Mouse (Mus musculus): ENCODE measurements around the gene Kcng3. TPM values are rescaled to one million over a fixed set of nuclear protein-coding genes. Genes with fewer than 3 reads are reported as not detected.

Kcng3 gene
- total RNA-seq (2014; fragmentation: Nextera tagmentation) (not detected in 2 replicates), total RNA-seq (2017) (0.05 and 0.17 TPM in 2 replicates), polyA plus RNA-seq (2012) (not detected in 2 replicates)

DNA sequence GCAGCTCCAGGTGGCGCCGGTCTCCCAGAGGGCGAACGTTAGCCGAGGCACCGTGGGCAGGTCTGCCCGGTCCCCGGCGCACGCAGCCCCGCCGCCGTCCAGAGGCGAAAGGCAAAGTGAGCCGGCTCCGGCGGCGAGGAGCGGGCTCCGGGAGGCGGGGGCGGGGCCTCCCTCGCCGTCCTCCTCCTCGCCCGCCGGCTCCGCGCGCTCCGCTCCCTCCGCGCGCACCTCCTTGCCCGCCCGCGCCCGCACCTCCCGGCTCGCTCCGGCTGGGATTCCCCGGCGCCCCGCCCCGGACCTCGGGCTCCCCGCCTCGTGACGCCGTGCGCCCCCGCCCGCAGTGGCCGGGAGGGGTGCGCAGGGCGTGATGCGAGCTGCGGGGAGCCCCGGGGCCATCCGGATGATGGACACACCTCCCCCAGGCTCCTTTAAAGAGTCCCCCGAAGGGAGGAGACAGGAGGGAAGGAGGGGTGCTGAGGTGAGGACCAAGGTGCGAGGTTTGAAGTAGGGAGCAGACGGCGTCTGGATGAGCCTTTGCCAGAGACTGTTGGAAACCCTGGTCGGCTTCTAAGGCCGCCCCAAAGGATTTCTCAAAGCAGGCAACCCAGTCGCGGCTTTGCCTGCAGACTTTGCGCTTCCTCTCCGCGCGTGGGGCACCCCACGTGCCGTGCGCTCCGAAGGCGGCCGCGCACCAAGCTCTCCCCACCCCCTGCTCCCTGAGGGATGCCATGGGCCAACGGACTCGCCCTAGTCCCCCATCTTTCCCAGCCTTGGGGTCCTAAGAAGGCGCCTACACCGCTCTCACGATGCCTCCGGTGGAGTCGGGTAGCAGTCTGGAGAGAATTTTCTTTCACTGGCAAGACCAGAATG is at the start of gene Kcng3:
Gene Kcng3 (minus strand): TSS at position 113 of the 870 bp plus-strand sequence.
- peaks cover 43% of the 10 kb centered on the region for H3K27me3 ChIP-seq (ENCODE audit: insufficient read depth, low read length)
- no peaks in the 10 kb centered on the region for H3K36me3 ChIP-seq (replicated peaks)
- no peak for DNase-seq (ENCODE audit: low spot score)
- no peak for TF ChIP-seq GATA2 (IDR thresholded peaks at IDR 0.05; ENCODE audit: borderline replicate concordance, low read depth, low read length)
- H3K9me3 ChIP-seq (replicated peaks): peaks cover 21% of the 10 kb centered on the region
- H3K4me3 ChIP-seq (ENCODE audit: low read depth, low read length): peak within 1 kb of the TSS; percentile 44; the same call in 1 of the 2 replicates
- peaks cover 17% of the 10 kb centered on the region for H3K4me1 ChIP-seq (ENCODE audit: insufficient read depth, low read depth, low read length)
- no peak for ATAC-seq (ENCODE audit: extremely low read depth, insufficient number of reproducible peaks, low FRiP score, poor library complexity, severe bottlenecking)

- H3K4me1 ChIP-seq (ENCODE audit: insufficient read depth, low read depth, low read length): peaks cover 5% of the 10 kb centered on the region
- DNase-seq (ENCODE audit: low spot score): no peak
- no peaks in the 10 kb centered on the region for H3K36me3 ChIP-seq (replicated peaks)
- TF ChIP-seq CTCF (IDR thresholded peaks at IDR 0.05; ENCODE audit: low read depth, low read length) (no peak), GATA2 (IDR thresholded peaks at IDR 0.05; ENCODE audit: borderline replicate concordance, low read depth, low read length) (no peak), TAL1 (conservative IDR thresholded peaks at IDR 0.05; ENCODE audit: low read depth, low read length) (no peak), GATA1 (IDR thresholded peaks at IDR 0.05; ENCODE audit: borderline replicate concordance, low read length) (no peak)
- ATAC-seq (ENCODE audit: extremely low read depth, insufficient number of reproducible peaks, low FRiP score, poor library complexity, severe bottlenecking): no peak
- H3K27me3 ChIP-seq (ENCODE audit: insufficient read depth, low read length): no peaks in the 10 kb centered on the region
- H3K4me3 ChIP-seq (ENCODE audit: low read depth, low read length): no peak overlapping the region
- no peaks in the 10 kb centered on the region for H3K9me3 ChIP-seq (replicated peaks)
Measured at GRCm38 (mm10) chr17:83677370-83677769, 45.7 kb upstream of the Kcng3 start.

DNA sequence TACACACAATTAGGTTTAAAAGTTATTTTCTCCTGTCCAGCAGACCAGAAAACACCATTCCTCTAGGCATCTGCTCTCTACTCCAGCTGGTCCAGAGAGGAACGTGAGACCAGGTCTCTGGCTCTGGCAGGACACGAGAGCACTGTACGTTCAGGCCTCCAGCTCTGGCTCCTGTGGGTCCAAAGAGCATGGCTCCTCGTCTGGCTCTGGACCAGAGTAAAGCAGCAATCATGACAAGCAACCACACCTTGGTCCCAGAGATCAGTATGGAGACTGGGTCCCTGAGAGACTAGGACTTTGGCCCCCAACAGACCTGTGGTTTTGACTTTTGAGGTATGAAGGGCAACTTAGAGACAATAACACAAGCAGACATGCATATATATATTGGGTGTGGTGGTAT is 41.0 kb upstream of the Kcng3 start:
- ATAC-seq (ENCODE audit: extremely low read depth, insufficient number of reproducible peaks, low FRiP score, poor library complexity, severe bottlenecking): no peak
- TF ChIP-seq TAL1 (conservative IDR thresholded peaks at IDR 0.05; ENCODE audit: low read depth, low read length) (no peak), CTCF (IDR thresholded peaks at IDR 0.05; ENCODE audit: low read depth, low read length) (no peak), POLR2AphosphoS5 (IDR thresholded peaks at IDR 0.05; ENCODE audit: insufficient replicate concordance, low read depth, low read length) (no peak), GATA2 (IDR thresholded peaks at IDR 0.05; ENCODE audit: borderline replicate concordance, low read depth, low read length) (no peak), GATA1 (IDR thresholded peaks at IDR 0.05; ENCODE audit: borderline replicate concordance, low read length) (no peak)
- Histone ChIP-seq H3K36me3 (replicated peaks) (no peaks in the 10 kb centered on the region), H3K4me1 (ENCODE audit: insufficient read depth, low read depth, low read length) (peaks cover 3% of the 10 kb centered on the region; the same call in 1 of the 2 replicates), H3K4me3 (ENCODE audit: low read depth, low read length) (no peak overlapping the region), H3K9me3 (replicated peaks) (no peaks in the 10 kb centered on the region), H3K27me3 (ENCODE audit: insufficient read depth, low read length) (0 out of 2 replicates have a peak, but pooled peaks cover 2% of the 10 kb centered on the region)
- DNase-seq (ENCODE audit: low spot score): no peak

DNA sequence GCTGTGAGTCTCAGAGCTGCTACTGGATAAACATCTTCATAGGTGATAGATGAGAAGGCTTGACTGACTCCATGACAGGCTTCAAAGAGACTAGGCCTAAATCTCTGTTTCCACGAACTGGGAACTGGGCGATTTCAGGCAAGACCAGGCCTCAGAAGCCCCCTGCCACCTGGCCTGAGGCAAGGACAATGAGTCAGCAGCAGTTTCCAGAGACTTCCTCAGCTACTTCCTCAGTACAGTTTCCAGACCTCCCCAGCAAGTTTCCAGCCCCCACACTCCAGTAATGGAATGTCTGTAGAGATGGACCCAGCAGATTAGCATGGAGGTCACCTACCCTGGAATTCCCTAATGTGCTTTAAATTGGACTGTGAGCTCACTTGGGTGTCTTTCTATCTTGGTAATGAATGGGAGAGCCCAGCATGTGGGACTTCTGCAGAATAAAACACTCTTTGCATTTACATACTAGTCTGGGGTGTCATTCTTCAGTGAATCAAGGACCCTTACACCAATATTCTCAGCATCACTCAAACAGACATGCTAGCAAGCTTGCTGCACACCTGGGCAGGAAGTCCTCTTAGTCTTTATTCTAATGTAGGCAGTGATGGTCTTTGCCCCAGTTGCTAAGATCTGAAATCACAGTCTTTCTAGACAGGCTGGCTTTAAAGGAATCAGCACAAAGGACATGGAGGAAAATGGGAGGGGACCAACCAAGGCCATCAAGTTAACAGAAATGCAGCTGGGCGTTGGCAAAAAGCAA is 36.4 kb upstream of the Kcng3 start:
- H3K27me3 ChIP-seq (ENCODE audit: insufficient read depth, low read length): 0 out of 2 replicates have a peak, but pooled peaks cover 2% of the 10 kb centered on the region
- peaks cover 26% of the 10 kb centered on the region for H3K4me1 ChIP-seq (ENCODE audit: insufficient read depth, low read depth, low read length)
- ATAC-seq (ENCODE audit: extremely low read depth, insufficient number of reproducible peaks, low FRiP score, poor library complexity, severe bottlenecking) (no peak), DNase-seq (ENCODE audit: low spot score) (no peak)
- no peak for TF ChIP-seq GATA1 (IDR thresholded peaks at IDR 0.05; ENCODE audit: borderline replicate concordance, low read length)
- TF ChIP-seq GATA2 (IDR thresholded peaks at IDR 0.05; ENCODE audit: borderline replicate concordance, low read depth, low read length): no peak
- TF ChIP-seq CTCF (IDR thresholded peaks at IDR 0.05; ENCODE audit: low read depth, low read length): no peak
- no peak for TF ChIP-seq TAL1 (conservative IDR thresholded peaks at IDR 0.05; ENCODE audit: low read depth, low read length)
- TF ChIP-seq POLR2AphosphoS5 (IDR thresholded peaks at IDR 0.05; ENCODE audit: insufficient replicate concordance, low read depth, low read length): no peak
- H3K4me3 ChIP-seq (ENCODE audit: low read depth, low read length): no peak overlapping the region
- H3K36me3 ChIP-seq (replicated peaks): no peaks in the 10 kb centered on the region
- no peaks in the 10 kb centered on the region for H3K9me3 ChIP-seq (replicated peaks)

DNA sequence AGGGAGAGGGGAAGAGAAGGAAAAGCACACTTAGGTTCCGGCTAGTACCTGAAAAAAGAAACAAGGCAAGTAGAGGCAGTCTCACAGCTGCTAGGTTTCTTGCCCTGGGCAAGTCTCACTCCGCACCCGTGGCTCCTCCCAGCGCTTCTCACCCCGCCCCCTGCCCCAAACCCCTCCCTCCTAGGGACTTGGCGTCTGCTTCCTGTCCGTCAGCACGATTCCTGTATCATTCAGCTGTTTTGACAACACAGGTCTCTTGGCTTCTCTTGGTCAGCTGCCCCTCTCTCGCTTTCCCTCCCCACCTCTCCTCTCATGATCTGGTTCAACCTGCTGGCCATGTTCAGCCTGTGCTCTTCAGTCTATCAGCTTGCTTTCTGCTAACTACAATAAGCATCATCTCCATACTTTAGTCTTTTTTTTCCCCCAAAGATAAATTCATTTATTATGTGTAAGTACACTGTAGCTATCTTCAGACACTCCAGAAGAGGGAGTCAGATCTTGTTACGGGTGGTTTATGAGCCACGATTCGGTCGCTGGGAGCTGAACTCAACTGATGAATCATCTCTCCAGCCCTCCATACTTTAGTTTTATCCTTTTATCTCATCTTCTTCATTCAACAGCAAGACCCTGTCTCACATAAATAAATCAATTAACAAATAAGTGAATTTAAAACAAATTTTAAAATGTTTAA is 35.0 kb upstream of the Kcng3 start:
- ATAC-seq (ENCODE audit: extremely low read depth, insufficient number of reproducible peaks, low FRiP score, poor library complexity, severe bottlenecking) (peak; percentile 80), DNase-seq (ENCODE audit: low spot score) (no peak)
- H3K4me1 ChIP-seq (ENCODE audit: insufficient read depth, low read depth, low read length): peaks cover 26% of the 10 kb centered on the region
- 0 out of 2 replicates have a peak, but pooled peaks cover 2% of the 10 kb centered on the region for H3K27me3 ChIP-seq (ENCODE audit: insufficient read depth, low read length)
- no peak overlapping the region; the same call in 1 of the 2 replicates for H3K4me3 ChIP-seq (ENCODE audit: low read depth, low read length)
- TF ChIP-seq CTCF (IDR thresholded peaks at IDR 0.05; ENCODE audit: low read depth, low read length): no peak
- no peak for TF ChIP-seq GATA2 (IDR thresholded peaks at IDR 0.05; ENCODE audit: borderline replicate concordance, low read depth, low read length)
- TF ChIP-seq TAL1 (conservative IDR thresholded peaks at IDR 0.05; ENCODE audit: low read depth, low read length): no peak
- TF ChIP-seq GATA1 (IDR thresholded peaks at IDR 0.05; ENCODE audit: borderline replicate concordance, low read length): no peak
- TF ChIP-seq POLR2AphosphoS5 (IDR thresholded peaks at IDR 0.05; ENCODE audit: insufficient replicate concordance, low read depth, low read length): no peak
- no peaks in the 10 kb centered on the region for H3K9me3 ChIP-seq (replicated peaks)
- H3K36me3 ChIP-seq (replicated peaks): no peaks in the 10 kb centered on the region

Data from G1E (cell line).